Mouse (Mus musculus) ES-E14 (cell line): ENCODE results near the gene Lrrc4.

Experiments
- HCFC1 ChIP-seq: IDR thresholded peaks from 2 replicates; pipeline ENCODE4 v1.6.1; 2012; ENCODE audit warnings: low read length, inconsistent platforms, borderline replicate concordance; ENCODE audit not compliant: insufficient read depth
- ZC3H11A ChIP-seq: IDR thresholded peaks from 2 replicates; pipeline ENCODE4 v1.6.1; 2012; ENCODE audit warnings: low read depth, mild to moderate bottlenecking, inconsistent platforms, low read length, borderline replicate concordance
- ZNF384 ChIP-seq: IDR thresholded peaks from 2 replicates; pipeline ENCODE4 v1.6.1; 2012; ENCODE audit warnings: low read depth, low read length, inconsistent platforms

- TF ChIP-seq ZC3H11A (no peak), ZNF384 (no peak), HCFC1 (no peak)
Measured at GRCm38 (mm10) chr6:28705384-28706107, 126.0 kb downstream of the Lrrc4 start.
